Mouse (Mus musculus) neural tube, embryonic 13.5 days (tissue): ENCODE measurements around the gene Wdr95. TPM values are rescaled to one million over a fixed set of nuclear protein-coding genes. Genes with fewer than 3 reads are reported as not detected.

ENCODE experiments used
- ATAC-seq: fragments of 200-750 bp; cut with Nextera tagmentation; 2 replicates; pipeline ENCODE4 v1.8.0; 2017; ENCODE audit warnings: low read depth, mild to moderate bottlenecking, moderate TSS enrichment, moderate library complexity
- H3K27ac ChIP-seq: fragments of 300-500 bp; sonication (generic); replicated peaks from 2 replicates; pipeline ENCODE4 v1.5.1; 2015; ENCODE audit warnings: moderate library complexity, mild to moderate bottlenecking, inconsistent platforms
- H3K27me3 ChIP-seq: fragments of 300-500 bp; sonication (generic); 2 replicates; pipeline ENCODE4 v1.6.1; 2015; ENCODE audit warnings: mild to moderate bottlenecking, inconsistent platforms
- H3K36me3 ChIP-seq: fragments of 300-500 bp; sonication (generic); 2 replicates; pipeline ENCODE4 v1.6.1; 2015; ENCODE audit warnings: mild to moderate bottlenecking, inconsistent platforms
- H3K4me1 ChIP-seq: fragments of 300-500 bp; sonication (generic); replicated peaks from 2 replicates; pipeline ENCODE4 v1.6.1; 2015; ENCODE audit warnings: inconsistent platforms
- H3K4me2 ChIP-seq: fragments of 300-500 bp; sonication (generic); 2 replicates; pipeline ENCODE4 v1.6.1; 2015; ENCODE audit warnings: inconsistent platforms, mild to moderate bottlenecking, moderate library complexity
- H3K4me3 ChIP-seq: fragments of 300-500 bp; sonication (generic); 2 replicates; pipeline ENCODE4 v1.5.1; 2015; ENCODE audit warnings: mild to moderate bottlenecking, inconsistent platforms
- H3K9ac ChIP-seq: fragments of 300-500 bp; sonication (generic); 2 replicates; pipeline ENCODE4 v1.6.1; 2015; ENCODE audit warnings: moderate library complexity, mild to moderate bottlenecking, inconsistent platforms
- H3K9me3 ChIP-seq: fragments of 300-500 bp; sonication (generic); 2 replicates; pipeline ENCODE4 v1.6.1; 2016; ENCODE audit warnings: inconsistent platforms
- WGBS: fragments of 180-500 bp; shearing (Covaris S2); methylation state at CpG from one replicate; pipeline ENCODE4 v1.1.7; 2015; 5-methylcytosine and 5-hydroxymethylcytosine counted together
- polyA plus RNA-seq: library from polyadenylated mRNA; unstranded; fragments of >200 nt; fragmentation: Nextera tagmentation; extraction: Ambion mirVana; gene quantifications from 2 replicates; pipeline ENCODE4 v1.2.1, GENCODE M21; 2015

Gene Wdr95
- polyA plus RNA-seq, 1 experiment from 2014 or later: 0.60 TPM

- no peaks in the 10 kb centered on the region for H3K9me3 ChIP-seq
- no peak overlapping the region for H3K9ac ChIP-seq
- H3K4me3 ChIP-seq: no peak overlapping the region
- peaks cover 9% of the 10 kb centered on the region; the same call in 1 of the 2 replicates for H3K4me1 ChIP-seq
- H3K36me3 ChIP-seq: no peaks in the 10 kb centered on the region
- no peak overlapping the region for H3K27ac ChIP-seq
- WGBS: 89% methylated on average over 1 of the region's 1 CpGs
- ATAC-seq: no peak
- H3K4me2 ChIP-seq: no peak overlapping the region
- H3K27me3 ChIP-seq: no peaks in the 10 kb centered on the region
These were observed 56.8 kb downstream of the Wdr95 start for GRCm38 (mm10) chr5:149585231-149585630.

DNA sequence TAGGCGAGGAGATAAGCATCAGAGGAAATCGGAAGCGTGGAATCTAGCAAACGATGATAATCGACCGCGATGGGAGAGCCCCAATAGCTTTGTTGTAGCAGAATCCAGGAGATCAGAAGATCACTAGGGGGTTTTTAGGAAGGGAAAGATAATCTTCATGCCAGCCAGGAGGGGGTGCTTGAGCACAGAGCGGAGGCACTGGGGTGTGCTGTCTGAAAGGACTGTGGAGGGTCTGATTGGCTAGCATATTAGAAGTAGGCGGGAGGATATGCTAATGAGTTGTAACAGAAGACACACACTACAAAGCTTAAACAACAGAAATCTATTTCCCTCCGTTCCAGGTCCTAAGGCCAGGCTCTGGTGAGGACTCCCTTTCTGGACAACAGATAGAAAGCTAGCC lies 57.4 kb downstream of the Wdr95 start:
- ATAC-seq: no peak
- peaks cover 9% of the 10 kb centered on the region; the same call in 1 of the 2 replicates for H3K4me1 ChIP-seq
- H3K9ac ChIP-seq: no peak overlapping the region
- H3K27ac ChIP-seq: no peak overlapping the region
- no peaks in the 10 kb centered on the region for H3K9me3 ChIP-seq
- H3K4me2 ChIP-seq: no peak overlapping the region
- no peak overlapping the region for H3K4me3 ChIP-seq
- no peaks in the 10 kb centered on the region for H3K36me3 ChIP-seq
- no peaks in the 10 kb centered on the region for H3K27me3 ChIP-seq
- WGBS: 64% methylated on average over 10 of the region's 10 CpGs

GRCm38 (mm10) chr5:149587327-149587895 lies 58.9 kb downstream of the Wdr95 start:
- H3K36me3 ChIP-seq: no peaks in the 10 kb centered on the region
- no peaks in the 10 kb centered on the region for H3K9me3 ChIP-seq
- no peaks in the 10 kb centered on the region for H3K27me3 ChIP-seq
- H3K4me1 ChIP-seq: peaks cover 9% of the 10 kb centered on the region; the same call in 1 of the 2 replicates
- H3K4me3 ChIP-seq: no peak overlapping the region
- H3K9ac ChIP-seq: no peak overlapping the region
- 86% methylated on average over 11 of the region's 11 CpGs for WGBS
- H3K4me2 ChIP-seq: no peak overlapping the region
- ATAC-seq: no peak
- H3K27ac ChIP-seq: no peak overlapping the region

- peaks cover 6% of the 10 kb centered on the region; the same call in 1 of the 2 replicates for H3K4me1 ChIP-seq
- H3K4me2 ChIP-seq: no peak overlapping the region
- ATAC-seq: no peak
- H3K36me3 ChIP-seq: no peaks in the 10 kb centered on the region
- H3K27me3 ChIP-seq: no peaks in the 10 kb centered on the region
- H3K4me3 ChIP-seq: no peak overlapping the region
- no peaks in the 10 kb centered on the region for H3K9me3 ChIP-seq
- WGBS: 58% methylated on average over 7 of the region's 7 CpGs
- no peak overlapping the region for H3K9ac ChIP-seq
- no peak overlapping the region for H3K27ac ChIP-seq
These were observed 60.5 kb downstream of the Wdr95 start for GRCm38 (mm10) chr5:149588814-149589534.

GRCm38 (mm10) chr5:149589932-149590331 lies 61.5 kb downstream of the Wdr95 start:
- no peak overlapping the region for H3K4me2 ChIP-seq
- no peak overlapping the region for H3K4me3 ChIP-seq
- H3K9ac ChIP-seq: no peak overlapping the region
- H3K27me3 ChIP-seq: no peaks in the 10 kb centered on the region
- H3K36me3 ChIP-seq: no peaks in the 10 kb centered on the region
- no peaks in the 10 kb centered on the region for H3K9me3 ChIP-seq
- 72% methylated on average over 3 of the region's 3 CpGs for WGBS
- H3K4me1 ChIP-seq: 0 out of 2 replicates have a peak, but pooled peaks cover 6% of the 10 kb centered on the region
- ATAC-seq: no peak
- H3K27ac ChIP-seq: no peak overlapping the region

DNA sequence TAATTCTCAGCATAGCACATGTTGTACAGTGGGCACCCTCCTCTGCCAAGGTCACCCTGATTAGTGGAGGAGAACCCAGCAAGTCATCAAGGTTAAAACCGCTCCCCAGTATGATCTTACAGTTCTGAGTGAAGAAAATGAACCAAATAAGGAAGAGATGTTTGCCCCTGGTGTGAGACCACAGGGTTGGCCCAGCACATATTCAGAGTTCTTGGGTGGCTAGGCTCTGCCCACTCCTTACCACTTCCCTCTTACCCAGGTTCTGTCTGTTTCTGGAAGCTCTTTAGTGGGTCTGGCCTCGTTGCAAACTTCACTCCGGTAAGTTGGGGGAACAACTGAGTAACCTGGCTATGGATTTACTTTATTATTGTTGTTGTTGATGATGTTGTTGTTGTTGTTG lies 65.7 kb downstream of the Wdr95 start:
- H3K4me1 ChIP-seq: 0 out of 2 replicates have a peak, but pooled peaks cover under 1% of the 10 kb centered on the region
- no peak overlapping the region for H3K9ac ChIP-seq
- no peak overlapping the region for H3K27ac ChIP-seq
- no peak overlapping the region for H3K4me3 ChIP-seq
- no peaks in the 10 kb centered on the region; the same call in 1 of the 2 replicates for H3K27me3 ChIP-seq
- ATAC-seq: no peak
- H3K4me2 ChIP-seq: no peak overlapping the region
- H3K9me3 ChIP-seq: no peaks in the 10 kb centered on the region
- 87% methylated on average over 3 of the region's 3 CpGs for WGBS
- no peaks in the 10 kb centered on the region for H3K36me3 ChIP-seq

DNA sequence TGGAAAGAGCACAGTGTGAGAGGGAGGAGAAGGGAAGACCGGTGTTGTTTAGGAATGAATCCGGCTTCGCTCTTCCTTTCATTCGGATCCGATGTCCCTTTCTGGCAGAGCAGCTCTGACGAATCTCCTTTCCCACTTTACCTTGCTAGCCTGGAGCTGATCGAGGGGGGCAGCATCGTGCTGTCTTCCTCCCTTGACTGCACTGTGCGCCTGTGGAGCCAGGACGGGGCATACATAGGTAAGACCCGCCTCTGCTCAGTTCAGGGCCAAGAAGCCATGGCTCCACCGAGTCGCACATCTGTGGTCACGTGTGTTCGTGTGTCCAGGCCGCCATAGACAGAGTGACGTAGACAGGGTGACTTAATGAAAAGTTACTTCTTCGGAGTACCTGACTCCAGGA lies 68.9 kb downstream of the Wdr95 start:
- no peak overlapping the region for H3K9ac ChIP-seq
- H3K9me3 ChIP-seq: no peaks in the 10 kb centered on the region
- no peak overlapping the region for H3K4me3 ChIP-seq
- no peak overlapping the region for H3K27ac ChIP-seq
- no peak overlapping the region for H3K4me2 ChIP-seq
- H3K4me1 ChIP-seq: no peaks in the 10 kb centered on the region
- ATAC-seq: no peak
- no peaks in the 10 kb centered on the region for H3K36me3 ChIP-seq
- no peaks in the 10 kb centered on the region; the same call in 1 of the 2 replicates for H3K27me3 ChIP-seq
- WGBS: 50% methylated on average over 18 of the region's 18 CpGs

GRCm38 (mm10) chr5:149601996-149602395 lies 73.5 kb downstream of the Wdr95 start:
- WGBS: 93% methylated on average over 3 of the region's 3 CpGs
- Histone ChIP-seq H3K9me3 (no peaks in the 10 kb centered on the region), H3K36me3 (no peaks in the 10 kb centered on the region), H3K27ac (no peak overlapping the region), H3K4me2 (no peak overlapping the region), H3K4me3 (no peak overlapping the region), H3K27me3 (no peaks in the 10 kb centered on the region), H3K4me1 (no peaks in the 10 kb centered on the region), H3K9ac (no peak overlapping the region)
- ATAC-seq: no peak

DNA sequence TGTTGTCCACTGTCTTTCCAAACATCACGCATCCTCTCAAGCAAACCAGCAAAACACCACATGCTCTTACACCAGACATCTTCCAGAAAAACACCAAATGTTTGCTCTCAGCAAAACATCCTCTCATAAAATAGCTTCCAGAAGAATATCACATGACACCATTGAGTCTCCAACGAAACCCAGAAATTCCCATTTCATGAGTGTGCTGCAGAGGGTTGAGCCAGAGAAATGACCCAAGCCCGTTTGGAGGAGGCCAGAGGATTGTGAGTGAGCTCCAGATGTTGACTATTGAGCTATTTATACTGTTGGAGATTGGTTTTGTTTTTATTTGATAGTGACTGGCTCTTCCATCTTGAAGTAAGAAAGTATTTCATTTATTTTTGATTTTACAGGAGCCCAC lies 74.8 kb downstream of the Wdr95 start:
- Histone ChIP-seq H3K4me1 (no peaks in the 10 kb centered on the region), H3K9ac (no peak overlapping the region), H3K4me3 (no peak overlapping the region), H3K4me2 (no peak overlapping the region), H3K27ac (no peak overlapping the region), H3K27me3 (no peaks in the 10 kb centered on the region), H3K9me3 (no peaks in the 10 kb centered on the region), H3K36me3 (no peaks in the 10 kb centered on the region)
- 77% methylated on average over 3 of the region's 3 CpGs for WGBS
- no peak for ATAC-seq

DNA sequence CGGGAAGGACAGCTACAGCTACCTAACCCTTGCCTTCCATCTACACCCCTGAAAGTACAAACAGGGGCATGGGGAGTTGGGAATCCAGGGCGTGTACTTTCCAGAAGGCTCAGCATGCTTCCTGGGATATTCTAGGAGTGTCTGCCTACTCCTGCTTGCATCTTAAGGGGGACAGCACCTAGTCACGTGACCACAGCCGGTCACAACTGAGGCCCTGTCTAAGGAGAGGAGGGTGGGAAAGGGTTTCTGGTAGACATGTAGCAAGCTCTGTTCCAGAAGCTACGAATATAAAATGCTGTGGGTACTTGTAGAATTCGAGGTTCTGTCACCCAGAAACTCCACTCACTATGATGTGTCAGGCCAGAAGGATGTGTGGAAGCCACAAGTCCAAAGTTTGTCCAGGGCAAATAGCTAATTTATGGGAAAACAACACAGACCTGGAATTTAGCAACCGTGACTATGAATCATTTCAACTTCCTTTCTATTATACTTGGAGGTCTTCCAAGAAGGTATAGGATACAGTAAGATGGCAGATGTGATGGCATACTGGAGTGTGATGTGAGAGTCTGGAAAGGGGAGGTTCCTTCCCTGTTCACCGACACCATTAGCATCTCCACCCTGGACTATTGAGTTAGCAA lies 78.7 kb downstream of the Wdr95 start:
- 88% methylated on average over 8 of the region's 8 CpGs for WGBS
- H3K27ac ChIP-seq: no peak overlapping the region
- ATAC-seq: no peak

DNA sequence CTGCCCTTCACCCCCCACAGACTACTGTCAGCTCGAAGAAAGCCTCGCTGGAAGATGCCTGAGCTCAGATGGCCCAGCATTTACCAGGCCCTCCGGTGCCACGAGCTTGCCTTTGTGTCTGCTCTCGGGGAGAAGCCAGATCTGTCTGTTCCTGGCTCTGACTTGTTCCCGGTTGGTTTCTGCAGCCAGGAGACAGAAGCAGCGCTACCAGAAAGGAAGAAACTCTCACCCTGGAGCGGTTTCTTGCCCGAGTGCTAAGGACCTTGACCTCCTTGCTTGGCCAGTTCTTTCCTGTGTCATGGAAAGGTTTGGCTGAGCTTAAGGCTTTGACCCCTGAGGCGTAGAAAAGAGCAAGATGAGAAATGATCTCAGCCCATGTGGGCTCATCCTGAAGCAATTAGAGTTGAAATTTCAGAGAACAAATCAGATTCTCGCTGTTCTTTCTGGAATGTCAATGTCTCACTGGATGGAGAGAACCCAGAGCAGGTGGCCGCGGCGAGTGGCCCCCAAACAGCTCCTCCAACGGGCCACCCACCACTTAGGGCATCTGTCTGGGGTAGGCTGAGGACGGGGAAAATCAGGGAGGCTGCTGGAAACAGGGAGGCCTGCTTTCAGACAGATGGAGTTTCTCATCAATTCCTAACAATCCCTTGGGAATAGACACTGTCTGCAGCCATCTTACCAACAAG lies 83.1 kb downstream of the Wdr95 start:
- Histone ChIP-seq H3K4me3 (no peak overlapping the region), H3K9me3 (no peaks in the 10 kb centered on the region), H3K4me1 (peaks cover 23% of the 10 kb centered on the region), H3K27me3 (no peaks in the 10 kb centered on the region), H3K27ac (peak overlapping the region; percentile 38; the same call in 1 of the 2 replicates), H3K36me3 (peaks cover 32% of the 10 kb centered on the region), H3K4me2 (no peak overlapping the region), H3K9ac (no peak overlapping the region)
- no peak for ATAC-seq
- 66% methylated on average over 16 of the region's 16 CpGs for WGBS

More for the DNA sequence above, 78.7 kb downstream of the Wdr95 start:
- no peaks in the 10 kb centered on the region for H3K36me3 ChIP-seq
- peaks cover 11% of the 10 kb centered on the region for H3K4me1 ChIP-seq
- no peak overlapping the region for H3K4me3 ChIP-seq
- H3K9me3 ChIP-seq: no peaks in the 10 kb centered on the region
- no peak overlapping the region for H3K4me2 ChIP-seq
- H3K9ac ChIP-seq: no peak overlapping the region
- H3K27me3 ChIP-seq: no peaks in the 10 kb centered on the region

DNA sequence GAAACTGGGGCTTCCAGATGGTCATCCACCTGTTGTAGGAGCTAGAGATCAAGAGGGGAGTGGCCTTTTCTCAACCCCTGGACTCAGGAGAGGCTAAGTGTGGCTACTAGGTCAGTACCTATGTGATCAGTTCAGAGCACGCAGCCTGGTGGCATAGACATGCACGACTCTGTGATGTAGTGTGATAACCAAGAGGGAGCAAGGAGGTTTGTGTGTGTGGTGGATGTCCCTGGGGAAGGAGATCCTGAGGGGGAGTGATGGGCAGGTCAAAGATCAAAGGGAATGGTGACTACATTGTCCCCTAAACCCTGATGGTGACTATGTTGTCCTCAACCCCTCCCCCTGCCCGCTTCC lies 83.7 kb downstream of the Wdr95 start:
- peak overlapping the region; percentile 74 for H3K27ac ChIP-seq
- no peaks in the 10 kb centered on the region for H3K27me3 ChIP-seq
- 90% methylated on average over 3 of the region's 3 CpGs for WGBS
- no peaks in the 10 kb centered on the region for H3K9me3 ChIP-seq
- peaks cover 37% of the 10 kb centered on the region for H3K36me3 ChIP-seq
- 0 out of 2 replicates have a peak, but pooled peaks have one; percentile 60 for ATAC-seq
- H3K4me3 ChIP-seq: no peak overlapping the region
- H3K9ac ChIP-seq: no peak overlapping the region
- peaks cover 23% of the 10 kb centered on the region for H3K4me1 ChIP-seq
- H3K4me2 ChIP-seq: no peak overlapping the region
